Mouse (Mus musculus) thymus, postnatal 36 days (tissue): ENCODE data around the gene Syt1.

Experiments used
- DNase-seq, 2 experiments: peaks; one replicate each; pipeline ENCODE4 v3.0.0; 2022; ENCODE audit warnings: mixed read lengths in 2 of 2

Gene Syt1

DNA sequence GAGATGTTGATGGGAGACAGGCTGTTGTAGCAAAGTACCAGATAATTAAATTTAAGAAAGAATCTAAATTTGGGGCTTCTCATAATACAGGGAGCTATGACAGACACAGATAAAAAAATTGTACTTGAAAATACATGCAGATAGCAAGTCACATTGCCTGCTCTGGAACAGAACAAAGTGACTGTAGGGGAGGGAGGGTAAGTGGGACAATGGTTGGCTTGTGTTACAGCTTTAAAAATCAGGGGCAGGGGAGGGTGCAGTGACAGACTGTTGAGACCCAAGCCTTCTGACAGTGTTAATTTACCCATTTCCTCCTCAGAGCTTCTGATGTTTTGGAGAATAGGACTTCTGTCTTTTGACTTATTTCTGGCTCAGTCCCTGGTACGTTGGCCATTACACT is 126.3 kb downstream of the Syt1 start:
- no peak for DNase-seq

DNA sequence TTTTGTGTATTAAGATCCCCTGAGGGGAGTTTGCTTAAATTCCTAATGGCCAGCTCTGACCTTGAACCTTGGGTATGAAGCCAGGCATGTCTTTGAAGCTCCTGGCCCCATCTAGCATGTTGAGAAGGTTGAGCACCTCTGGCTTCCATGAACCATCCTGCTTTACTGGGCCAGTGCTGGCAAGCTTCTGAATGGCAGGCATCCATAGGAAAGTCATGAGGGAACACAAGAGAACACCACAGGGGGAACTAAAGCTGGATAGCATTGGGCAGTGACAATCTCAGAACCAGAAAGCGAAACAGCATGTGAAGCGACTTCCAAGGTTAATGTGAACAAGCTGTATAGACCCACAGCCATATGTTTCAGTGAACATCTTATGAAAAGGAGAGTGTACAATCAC is 130.4 kb downstream of the Syt1 start:
- no peak for DNase-seq

DNA sequence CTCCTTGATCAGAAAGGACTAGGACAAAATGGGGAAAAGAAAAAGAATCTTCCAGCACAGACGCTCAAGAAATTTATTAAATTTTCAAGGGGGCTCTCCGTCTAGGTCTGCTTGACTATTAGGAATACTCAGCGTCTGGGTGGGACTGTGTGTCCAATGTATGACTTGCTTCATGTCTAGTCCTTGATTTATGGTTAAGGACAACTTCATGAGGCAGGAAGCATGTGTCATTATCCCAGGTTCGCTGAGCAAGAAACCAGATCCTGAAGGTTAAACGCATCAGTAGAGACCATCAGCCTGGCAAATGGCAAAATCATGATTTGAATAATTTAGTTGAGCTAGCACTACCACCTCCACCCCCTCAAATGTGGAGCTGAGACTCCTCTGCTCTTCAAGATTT is 135.1 kb downstream of the Syt1 start:
- no peak for DNase-seq

DNA sequence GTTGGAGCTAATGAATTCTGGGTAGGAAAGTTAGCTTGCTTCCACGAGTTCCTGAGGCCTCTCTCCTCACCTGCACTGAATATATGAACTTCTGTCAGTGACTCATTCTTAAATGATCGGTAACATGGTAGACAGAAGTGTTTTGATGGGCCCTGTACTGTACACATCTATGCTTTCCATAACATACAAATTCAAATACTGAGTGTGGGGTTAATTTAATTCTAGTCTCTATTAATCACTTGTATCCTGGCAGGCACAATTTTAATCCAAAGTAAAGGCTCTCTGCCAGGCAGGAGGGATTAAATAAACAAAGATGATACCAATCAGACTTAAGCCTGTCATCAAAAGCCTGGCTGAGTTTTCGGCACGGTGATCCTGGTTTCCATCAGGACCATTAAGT is 136.1 kb downstream of the Syt1 start:
- no peak for DNase-seq

DNA sequence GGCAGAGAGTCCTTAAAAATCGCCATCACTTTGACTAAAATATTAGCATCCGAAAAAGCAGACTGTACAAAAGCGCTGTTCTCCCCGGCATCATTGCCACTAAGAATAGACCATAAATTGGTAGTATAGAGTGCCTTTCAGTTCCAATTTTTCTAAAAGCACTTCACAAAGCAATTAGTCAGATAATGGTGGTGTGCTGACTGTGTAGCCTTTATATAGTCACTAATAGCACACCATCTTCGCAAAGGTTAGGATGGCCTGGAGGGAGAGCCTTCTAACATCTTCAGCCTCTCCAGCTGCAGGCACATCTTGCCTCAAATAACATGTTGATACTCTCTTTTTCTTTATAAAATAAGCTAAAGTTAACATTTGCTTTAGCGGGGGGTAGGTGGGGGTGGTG is 138.4 kb downstream of the Syt1 start:
- no peak for DNase-seq

DNA sequence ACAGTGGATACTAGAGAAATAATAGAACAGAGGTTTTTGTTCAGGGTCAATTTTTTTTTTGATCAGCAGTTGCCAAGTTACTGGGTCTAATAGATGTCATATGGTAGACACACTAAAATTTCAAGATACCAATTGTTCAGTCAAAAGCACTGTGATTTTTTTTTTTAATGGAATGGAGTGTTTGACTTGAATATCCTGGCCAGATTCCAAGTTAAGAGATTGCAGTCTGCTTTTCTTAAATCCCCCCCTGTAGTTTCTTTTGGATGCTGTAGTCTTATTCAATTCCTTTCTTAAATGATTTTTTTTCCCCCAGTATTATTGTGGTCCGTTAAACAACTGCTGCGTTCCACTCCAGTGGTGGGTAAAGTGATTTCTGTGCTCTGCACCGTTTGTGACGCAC is 140.2 kb downstream of the Syt1 start:
- no peak for DNase-seq

DNA sequence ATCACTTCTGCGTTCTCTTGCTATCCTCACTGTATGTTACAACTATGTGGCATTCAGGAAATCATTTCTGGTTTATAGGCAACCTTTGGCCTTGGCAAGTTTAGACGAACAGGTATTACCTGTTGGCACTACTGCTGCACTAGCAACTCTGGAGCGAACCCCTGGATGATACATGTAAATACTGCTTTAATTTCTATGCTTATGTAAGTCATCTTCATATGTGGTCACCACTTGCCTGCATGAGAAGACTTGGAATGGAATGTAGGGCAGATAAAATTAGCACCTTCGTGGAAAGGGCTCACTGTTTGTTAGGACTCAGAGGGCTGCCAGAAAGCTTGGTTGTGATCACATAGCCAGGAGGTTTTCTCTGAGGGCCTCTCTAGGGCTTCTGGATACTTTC is 142.6 kb downstream of the Syt1 start:
- DNase-seq, result no peak

DNA sequence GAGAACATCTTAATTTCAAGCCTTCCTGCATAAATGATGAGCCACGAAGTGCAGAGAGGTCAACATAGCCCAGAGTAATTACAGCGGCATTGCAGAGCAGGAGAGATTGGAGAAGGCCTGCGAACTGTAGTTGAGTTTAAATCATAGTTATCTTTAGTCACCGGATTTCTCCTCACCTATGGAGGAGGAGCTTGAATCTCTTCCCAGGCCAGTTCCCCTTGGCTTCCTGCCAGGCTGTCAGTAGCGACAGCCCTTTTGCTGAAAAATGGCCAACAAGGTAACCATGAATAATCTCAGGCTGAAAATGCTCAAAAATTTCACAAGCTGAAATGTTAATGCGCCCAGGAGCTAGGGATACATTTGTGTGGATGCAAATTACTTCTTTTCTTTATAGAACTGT is 143.6 kb downstream of the Syt1 start:
- DNase-seq, result no peak

DNA sequence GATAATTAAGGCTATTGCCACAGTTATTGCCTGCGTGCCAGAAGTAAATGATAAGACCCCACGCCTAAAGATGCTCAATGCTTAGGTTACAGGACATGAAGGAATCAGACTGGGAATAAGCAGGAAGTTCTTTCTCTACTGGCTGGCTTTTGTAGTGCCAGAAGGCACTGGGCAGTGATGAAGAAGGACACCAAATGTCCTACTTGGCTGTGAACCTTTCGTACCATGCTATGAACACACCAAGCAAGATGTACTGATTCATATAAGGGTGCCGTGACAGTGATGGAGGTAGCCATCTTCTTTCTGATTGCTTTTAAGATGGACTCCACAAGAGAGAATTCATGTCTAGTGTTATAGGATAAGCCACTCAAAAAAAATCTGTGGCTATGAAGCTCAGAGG is 145.2 kb downstream of the Syt1 start:
- no peak for DNase-seq

DNA sequence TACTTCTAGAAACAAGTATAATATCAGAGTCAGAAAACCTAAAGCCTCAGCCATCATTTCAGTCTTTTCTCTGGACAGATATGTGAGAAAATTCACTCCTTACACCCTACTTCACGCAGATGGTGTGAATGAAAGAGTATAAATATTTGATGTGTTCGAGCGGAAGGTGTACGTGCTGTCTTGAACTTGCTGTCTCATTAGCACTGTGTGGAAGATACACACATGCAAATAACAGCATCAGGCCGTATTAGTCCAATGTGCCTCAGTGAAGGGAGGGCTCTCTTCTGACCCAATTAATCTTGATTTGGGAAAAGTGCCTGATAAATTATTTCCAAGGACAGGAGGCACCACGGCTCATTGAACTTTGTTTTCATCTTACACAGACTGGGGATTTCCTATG is 154.8 kb downstream of the Syt1 start:
- DNase-seq, result no peak

DNA sequence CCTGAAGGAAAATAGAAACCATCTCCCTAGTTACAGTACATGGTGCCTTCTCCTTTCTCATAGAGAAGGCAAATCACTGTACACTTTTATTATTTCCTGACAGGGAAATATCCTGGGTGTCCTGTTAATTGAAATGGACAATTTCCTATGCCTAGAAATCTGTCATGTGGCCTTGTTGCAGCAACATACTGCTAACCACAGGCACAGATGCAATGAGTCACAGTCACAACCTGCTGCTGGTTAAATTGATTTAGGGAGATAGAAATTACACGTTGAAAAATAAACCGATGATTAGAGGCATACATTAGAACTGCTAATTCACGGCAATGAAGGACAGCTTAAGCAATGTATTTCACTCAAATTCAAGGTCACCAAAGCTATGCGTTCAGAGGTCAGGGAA is 158.0 kb downstream of the Syt1 start:
- DNase-seq, result no peak

DNA sequence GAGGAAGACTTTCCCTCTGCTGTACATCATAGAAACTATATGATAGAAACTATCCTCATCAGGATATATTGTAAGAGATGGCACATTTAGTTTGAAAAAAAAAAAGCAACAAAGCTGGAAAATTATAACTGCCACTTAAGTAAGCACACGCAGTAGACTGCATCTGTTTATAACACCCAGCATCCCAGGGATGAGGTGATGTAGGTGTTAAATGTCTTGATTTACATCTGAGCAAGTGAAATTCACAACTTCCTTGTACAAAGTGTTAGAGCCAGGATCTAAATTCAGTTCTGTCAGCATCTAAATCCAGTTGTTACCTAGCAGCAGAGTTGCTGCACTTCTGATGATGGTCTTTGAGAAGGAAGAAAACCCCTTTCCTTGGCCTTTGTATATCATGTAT is 173.3 kb downstream of the Syt1 start:
- no peak for DNase-seq

DNA sequence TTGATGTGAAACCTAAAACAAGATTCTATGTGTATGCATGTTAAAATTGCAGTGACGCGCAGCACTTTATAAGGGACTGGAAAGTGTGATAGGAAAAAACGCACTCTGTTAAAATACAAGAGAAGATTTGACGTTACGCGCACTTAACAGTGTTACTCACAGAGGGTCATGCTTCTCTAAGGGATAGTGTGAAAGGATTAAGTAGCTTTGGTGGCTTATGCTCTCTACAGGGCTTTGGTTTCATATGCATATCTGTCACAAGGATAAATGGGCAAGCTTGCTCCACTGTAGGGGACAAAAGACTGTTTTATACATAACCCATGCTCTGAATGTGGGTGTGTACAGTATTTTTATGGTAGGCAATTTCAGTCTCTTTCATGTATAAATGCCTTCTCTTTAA is 178.5 kb downstream of the Syt1 start:
- no peak for DNase-seq

DNA sequence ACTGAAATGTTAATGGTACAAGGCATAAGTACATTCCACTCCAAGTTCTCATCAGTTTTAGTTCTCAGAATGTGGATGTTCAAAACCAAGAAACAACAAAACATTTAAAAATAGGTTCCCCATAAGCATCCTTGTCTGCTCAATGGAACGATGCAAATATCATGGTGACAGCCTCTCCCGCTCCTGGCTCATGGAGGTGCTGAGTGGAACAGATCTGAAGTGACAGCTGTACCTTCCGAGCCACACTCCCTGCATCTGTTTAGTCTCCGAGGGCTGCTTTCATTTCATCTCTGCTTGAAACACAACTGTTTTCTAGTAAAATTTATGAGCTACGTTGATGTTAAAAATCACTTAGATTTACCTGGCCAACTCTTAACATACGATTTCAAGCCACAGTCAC is 179.0 kb downstream of the Syt1 start:
- no peak for DNase-seq

DNA sequence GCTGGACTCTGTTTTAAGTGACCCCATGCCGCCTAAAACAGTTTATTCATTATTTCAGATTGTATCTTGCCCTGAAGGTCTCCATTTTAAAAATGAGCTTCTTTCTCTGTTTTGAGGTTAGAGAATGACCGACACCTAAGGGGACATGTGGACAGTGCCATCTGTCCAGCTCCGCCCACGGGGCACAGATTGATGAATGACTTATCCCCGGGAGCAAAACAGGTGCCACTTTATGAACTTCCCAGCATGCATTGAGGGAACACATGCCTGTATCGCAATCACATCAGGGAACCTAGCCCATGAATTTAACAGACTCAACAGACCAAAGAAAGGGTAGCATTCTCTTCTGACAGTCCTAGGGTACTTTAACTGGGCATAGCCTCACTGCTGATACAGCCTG is 188.5 kb downstream of the Syt1 start:
- DNase-seq, result no peak

DNA sequence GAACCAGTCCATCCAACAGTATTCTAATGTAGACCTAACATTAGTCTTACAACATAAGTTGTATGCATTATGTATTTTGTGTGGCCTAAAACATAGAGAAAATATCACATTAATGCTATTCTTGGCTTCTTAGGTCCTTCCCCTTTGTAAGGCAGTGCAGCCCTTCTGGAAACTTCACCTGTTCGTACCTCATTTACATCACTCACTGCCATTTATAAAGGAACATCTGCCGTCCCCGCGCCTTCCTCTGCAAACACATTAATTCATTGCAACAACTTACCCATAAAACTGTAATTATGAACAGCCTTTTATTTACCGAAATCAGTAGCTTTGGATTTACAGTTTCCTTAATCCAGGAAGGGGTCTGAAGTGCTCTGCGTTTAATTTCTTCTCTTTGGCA is 195.4 kb downstream of the Syt1 start:
- no peak for DNase-seq

DNA sequence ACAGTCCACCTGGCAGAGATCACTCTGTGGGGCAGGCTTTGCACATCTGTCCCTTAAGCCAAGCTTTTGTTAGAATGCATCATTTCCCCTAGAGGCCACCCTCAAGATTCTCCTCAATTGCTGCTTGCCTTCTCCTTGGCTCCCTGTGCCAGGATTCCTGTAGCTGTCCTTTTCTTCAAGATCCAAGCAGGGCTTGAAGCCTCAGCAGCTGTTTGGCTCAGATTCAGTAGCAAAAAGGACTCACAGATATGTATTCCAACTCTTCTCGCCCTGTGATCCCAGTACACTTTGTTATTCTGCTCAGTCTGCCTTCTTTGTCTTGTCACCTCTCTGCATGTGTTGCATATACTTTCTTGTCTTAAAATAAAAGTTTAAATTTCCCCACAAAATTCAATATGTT is 206.4 kb downstream of the Syt1 start:
- no peak for DNase-seq

DNA sequence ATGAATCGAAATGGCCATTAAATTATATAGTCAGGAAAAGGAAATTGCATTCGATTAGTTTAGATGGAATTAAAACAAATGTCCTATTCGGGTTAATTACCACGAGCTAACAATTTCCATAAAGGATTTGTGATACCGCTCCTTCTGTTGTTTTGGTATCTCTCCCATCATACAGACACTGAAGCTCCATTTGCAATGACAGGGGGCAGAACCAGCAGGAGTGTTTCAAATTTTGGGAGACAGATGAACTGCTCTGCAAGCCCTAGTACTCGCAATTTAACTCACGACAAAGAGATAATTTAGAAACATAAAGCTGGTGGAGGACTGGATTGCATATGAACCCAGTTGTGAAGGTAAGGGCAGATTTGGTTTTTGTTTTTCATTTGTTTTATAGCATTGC is 210.0 kb downstream of the Syt1 start:
- no peak for DNase-seq

DNA sequence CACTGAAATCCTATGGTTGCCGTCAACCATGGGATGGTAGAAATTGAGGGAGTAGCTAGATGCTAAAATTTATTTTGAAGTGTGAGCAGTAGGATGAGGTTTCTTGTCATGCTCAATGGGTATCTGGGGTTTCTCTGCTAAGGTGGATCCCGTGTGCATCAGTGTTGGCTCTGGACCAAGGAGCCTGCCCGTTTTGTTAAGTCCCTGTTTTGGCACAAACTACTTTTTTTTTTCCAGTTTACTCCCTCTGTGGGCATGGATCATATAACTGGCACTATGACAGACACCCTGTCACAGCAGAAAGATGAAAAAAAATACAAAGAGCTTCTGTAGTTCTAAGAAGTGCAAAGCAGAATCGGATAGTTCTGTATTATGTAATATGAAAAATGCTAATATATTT is 212.0 kb downstream of the Syt1 start:
- no peak for DNase-seq

DNA sequence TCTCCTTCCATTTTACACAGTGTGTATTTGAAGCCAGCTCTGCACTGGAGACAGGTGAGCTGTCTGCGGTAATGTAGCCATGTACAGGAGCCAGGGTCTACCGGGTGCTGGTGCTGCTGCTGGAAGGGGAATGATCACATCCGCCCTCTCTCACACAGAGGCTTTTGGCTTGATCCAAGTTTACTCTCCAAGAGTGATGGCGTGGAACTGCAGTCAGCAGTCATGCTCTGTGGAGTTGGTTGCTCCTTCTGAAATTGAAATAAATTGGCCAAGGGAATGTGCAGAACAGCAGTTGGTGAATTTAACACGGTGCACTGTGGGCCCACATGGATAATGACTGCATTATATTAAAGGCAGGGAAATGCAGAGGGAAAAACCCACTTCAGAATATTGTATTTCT is 228.0 kb downstream of the Syt1 start:
- no peak for DNase-seq

DNA sequence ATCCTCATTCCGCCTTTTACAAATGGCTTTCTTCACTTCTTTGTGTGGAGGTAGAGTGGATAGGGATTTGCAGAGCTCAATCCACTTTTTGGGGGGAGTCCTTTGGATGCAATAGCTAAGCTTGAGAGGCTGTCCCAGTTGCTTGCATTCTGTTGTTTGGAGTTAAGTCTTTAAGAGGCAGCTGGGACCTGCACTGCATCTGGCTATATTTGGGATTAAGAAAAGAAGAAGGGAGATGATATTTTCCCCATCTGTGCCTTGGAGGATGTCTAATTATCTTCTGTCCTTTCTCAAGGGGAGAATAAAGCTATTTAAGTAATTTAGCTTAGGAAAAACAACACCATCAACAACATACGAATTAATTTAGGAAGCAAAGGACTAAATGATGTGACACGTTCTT is 230.2 kb downstream of the Syt1 start:
- DNase-seq, result no peak

DNA sequence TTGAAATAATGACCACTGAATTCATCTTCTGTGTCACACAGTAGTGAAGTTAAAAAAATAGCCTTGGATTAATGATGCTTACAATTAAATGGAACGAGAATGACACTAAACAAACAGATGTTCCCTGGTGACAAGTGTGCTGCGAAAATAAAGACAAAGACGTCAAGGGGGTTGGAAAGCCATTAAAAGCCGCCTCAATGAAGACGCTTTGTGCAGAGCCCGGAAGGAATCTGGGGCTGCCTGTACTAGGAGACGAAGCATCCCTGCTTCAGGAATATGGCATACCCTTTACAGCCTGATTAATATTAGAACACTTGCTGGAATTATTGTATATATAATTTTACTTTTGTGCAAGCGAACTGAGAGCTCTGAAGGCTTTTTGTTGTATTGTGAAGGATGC is 234.0 kb downstream of the Syt1 start:
- DNase-seq, result no peak

DNA sequence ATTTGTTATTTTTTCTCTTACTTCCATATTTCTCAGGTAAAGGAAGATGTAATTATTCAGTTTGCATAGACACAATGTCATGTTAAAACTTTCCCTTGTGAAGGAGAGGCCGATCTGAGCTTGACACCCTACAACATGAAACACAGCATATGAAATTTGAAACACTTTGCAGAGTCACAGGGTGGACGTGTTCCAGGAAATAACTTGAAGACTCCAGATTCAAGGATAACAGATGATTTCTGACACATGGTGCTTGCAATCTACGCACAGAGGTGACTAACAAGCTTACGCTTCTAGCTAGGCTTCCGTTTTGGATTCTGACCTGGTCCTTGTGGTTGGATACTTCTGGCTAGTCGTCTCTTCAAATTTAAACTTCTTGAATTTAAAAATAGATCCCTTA is 239.7 kb downstream of the Syt1 start:
- DNase-seq, result no peak

DNA sequence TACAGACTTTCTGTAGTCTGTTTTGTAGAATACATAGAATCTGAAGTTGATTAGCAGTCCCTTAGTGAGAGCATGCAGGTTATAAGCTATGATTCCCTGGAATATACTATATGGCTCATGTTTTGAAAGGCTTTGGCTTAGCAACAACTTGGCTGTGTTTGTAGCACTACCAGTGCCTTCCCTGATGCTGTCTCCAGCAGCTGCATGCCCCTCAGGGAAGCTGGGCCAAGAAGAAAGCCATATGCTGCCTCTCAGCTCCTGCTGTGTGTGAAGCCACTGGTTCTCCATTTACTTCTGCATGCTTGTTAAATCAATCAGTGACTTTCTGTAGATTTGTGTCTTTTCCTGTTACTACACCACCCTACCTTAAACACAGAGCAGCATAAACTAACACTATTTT is 245.2 kb downstream of the Syt1 start:
- DNase-seq, result no peak

DNA sequence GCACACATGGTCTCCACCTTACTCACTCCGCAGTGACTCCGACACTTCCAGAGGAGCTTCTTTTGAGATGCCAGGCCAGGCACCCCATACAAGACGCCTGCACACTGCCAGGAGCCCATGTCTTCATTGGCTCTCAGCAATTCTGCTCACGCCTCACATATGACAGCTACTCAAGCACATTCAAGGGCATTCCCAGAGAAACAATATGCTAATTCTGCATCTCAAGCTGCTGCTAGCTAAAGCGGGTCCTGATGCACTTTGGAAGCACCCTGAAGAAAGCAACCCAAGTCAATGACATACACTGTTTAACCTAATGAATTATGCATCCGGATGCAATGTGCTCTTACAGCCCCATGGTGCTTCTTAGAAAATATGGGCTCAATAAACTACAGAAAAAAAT is 247.1 kb downstream of the Syt1 start:
- no peak for DNase-seq

DNA sequence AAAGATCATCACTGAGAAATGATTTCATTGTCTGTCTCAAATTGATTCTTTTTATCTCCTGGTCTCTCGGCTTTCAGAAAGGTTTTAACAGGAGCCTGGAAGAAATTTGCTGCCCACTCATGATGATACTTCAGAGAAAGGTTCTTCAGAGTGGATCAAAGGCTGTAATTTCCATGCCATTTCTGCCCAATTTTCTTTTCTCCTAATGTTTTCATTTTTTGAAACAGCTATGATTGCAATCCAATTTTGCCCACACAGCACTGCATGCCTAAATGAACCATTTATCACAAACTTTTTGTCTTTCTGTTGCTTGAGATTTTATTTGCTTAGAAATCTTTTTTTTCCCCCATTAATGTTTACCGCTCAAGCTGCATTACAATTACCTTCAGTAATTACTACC is 257.5 kb downstream of the Syt1 start:
- DNase-seq, result no peak

DNA sequence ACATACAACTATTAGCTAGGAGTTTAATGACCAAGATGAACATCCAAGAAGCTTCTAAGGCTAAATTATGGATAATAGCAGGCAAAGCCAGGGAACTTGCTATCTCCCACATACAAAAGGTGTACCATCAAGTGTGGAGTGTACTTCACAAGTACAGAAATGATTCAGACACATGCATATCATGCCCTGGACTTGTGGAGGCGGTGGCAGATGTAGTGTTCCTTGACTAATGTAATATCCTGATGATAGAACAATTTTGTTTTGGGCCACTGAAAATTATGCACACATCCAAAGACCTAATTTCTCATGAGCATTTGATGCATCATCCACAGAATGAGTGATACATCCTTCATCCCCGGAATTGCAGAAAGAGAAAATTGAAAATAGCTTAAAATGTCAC is 267.0 kb downstream of the Syt1 start:
- no peak for DNase-seq
